30 mouse cellular contexts compared by ENCODE assay signal in genomic region chr8:92896056-92896455, GRCm38 (mm10). TPM values are rescaled to one million over a fixed set of nuclear protein-coding genes. Genes with fewer than 3 reads are reported as not detected.
DNase-seq lines count a peak whose midpoint lies in the region; ATAC-seq and TF ChIP-seq lines count a peak whose summit lies in the region.
"Had no signal": no experiment of that assay in that cellular context is flagged by ENCODE, and none has a peak within 500 bp of the region (broad histone marks: within the 10 kb centered on the region; RNA-seq: fewer than 3 reads in every experiment).

No protein-coding gene starts in this region.

- no peak for TF ChIP-seq EP300 in heart, adult 2 months (IDR thresholded peaks at IDR 0.05; ENCODE audit: insufficient read depth, low read depth, low read length)
- no peak for TF ChIP-seq EP300 in heart, postnatal 0 days (IDR thresholded peaks at IDR 0.05; ENCODE audit: low read depth)
- TF ChIP-seq EP300 in ES-Bruce4 (IDR thresholded peaks at IDR 0.05; ENCODE audit: insufficient read depth, low read depth, low read length): no peak

- H3K4me2 ChIP-seq in heart, postnatal 0 days (ENCODE audit: low read depth, low read length): no peak overlapping the region
- H3K4me2 ChIP-seq: forebrain, embryonic 13.5 days; hindbrain, embryonic 14.5 days; limb, embryonic 13.5 days; liver, embryonic 11.5 days; lung, embryonic 15.5 days; midbrain, embryonic 12.5 days; stomach, embryonic 15.5 days had no signal

- H3K9ac ChIP-seq in heart, adult 2 months (ENCODE audit: low read depth, low read length): no peak overlapping the region
- no peak overlapping the region for H3K9ac ChIP-seq in heart, postnatal 0 days (replicated peaks; ENCODE audit: low read depth, low read length)
- no peak overlapping the region for H3K9ac ChIP-seq in ES-Bruce4 (ENCODE audit: low read depth, poor library complexity, severe bottlenecking)
- H3K9ac ChIP-seq: forebrain, embryonic 13.5 days; hindbrain, embryonic 14.5 days; limb, embryonic 13.5 days; lung, embryonic 15.5 days; midbrain, embryonic 12.5 days; stomach, embryonic 15.5 days had no signal

- no peak overlapping the region for H3K27ac ChIP-seq in heart, adult 2 months
- H3K27ac ChIP-seq in heart, postnatal 0 days (ENCODE audit: low read depth): peak overlapping the region; percentile 25; the same call in 1 of the 2 replicates
- no peak overlapping the region for H3K27ac ChIP-seq in heart, embryonic 10.5 days
- no peak overlapping the region for H3K27ac ChIP-seq in ES-Bruce4 (ENCODE audit: insufficient read depth, low read length)
- H3K27ac ChIP-seq: forebrain, embryonic 13.5 days; hindbrain, embryonic 14.5 days; kidney, postnatal 0 days; limb, embryonic 13.5 days; lung, embryonic 15.5 days; midbrain, embryonic 12.5 days; stomach, embryonic 15.5 days had no signal

- 54% methylated on average over 1 of the region's 1 CpGs for WGBS in heart, adult 2 months
- 54% methylated on average over 1 of the region's 1 CpGs for WGBS in heart, postnatal 0 days
- WGBS in heart, embryonic 10.5 days: 63% methylated on average over 1 of the region's 1 CpGs

- intact Hi-C loops in heart, adult 2 months (cut with DNase I): loop anchor here (5.0 kb wide), 1 partner anchor 101 kb away; no protein-coding TSS in a partner anchor

- H3K4me1 ChIP-seq in heart, adult 2 months (ENCODE audit: control insufficient read depth, insufficient read depth, low read length): no peaks in the 10 kb centered on the region; the same call in 1 of the 2 replicates
- no peaks in the 10 kb centered on the region for H3K4me1 ChIP-seq in heart, postnatal 0 days (ENCODE audit: control insufficient read depth, insufficient read depth)
- no peaks in the 10 kb centered on the region for H3K4me1 ChIP-seq in heart, embryonic 10.5 days
- H3K4me1 ChIP-seq in ES-Bruce4 (ENCODE audit: control insufficient read depth, insufficient read depth, low read length): peaks cover 1% of the 10 kb centered on the region
- H3K4me1 ChIP-seq: forebrain, embryonic 13.5 days; limb, embryonic 13.5 days; lung, embryonic 15.5 days; midbrain, embryonic 12.5 days; stomach, embryonic 15.5 days had no signal

- no peaks in the 10 kb centered on the region for H3K79me2 ChIP-seq in heart, adult 2 months (replicated peaks; ENCODE audit: control insufficient read depth, insufficient read depth, low read length)

- TF ChIP-seq CTCF in heart, adult 2 months (IDR thresholded peaks at IDR 0.05): no peak
- no peak for TF ChIP-seq CTCF in heart, postnatal 0 days (IDR thresholded peaks at IDR 0.05; ENCODE audit: low read depth)
- peak; percentile 5 for TF ChIP-seq CTCF in ES-Bruce4 (IDR thresholded peaks at IDR 0.05; ENCODE audit: low read depth, low read length)

- no peak for ATAC-seq in heart, postnatal 0 days (ENCODE audit: insufficient read depth, low read depth)
- ATAC-seq: forebrain, embryonic 13.5 days had no signal

- no peak for TF ChIP-seq POLR2A in heart, adult 2 months (IDR thresholded peaks at IDR 0.05; ENCODE audit: insufficient read depth, low read depth, low read length)
- TF ChIP-seq POLR2A in ES-Bruce4 (IDR thresholded peaks at IDR 0.05; ENCODE audit: insufficient read depth, low read length): no peak

- peak; percentile 78 for DNase-seq in heart, adult 11 months
- DNase-seq in heart, adult 2 months: no peak
- no peak for DNase-seq in heart, postnatal 0 days (ENCODE audit: low spot score)
- DNase-seq in heart, embryonic 10.5 days (ENCODE audit: low spot score): no peak
- DNase-seq in R1 (ENCODE audit: low read depth, low spot score): peak; percentile 37
- DNase-seq in lung, postnatal 36 days: no peak
- DNase-seq in right cerebral cortex, postnatal 10 days (ENCODE audit: low spot score in 2 of 2): no peak
- DNase-seq: adrenal gland, adult 2 months; cerebellum, adult 2 months; cerebellum, postnatal 25 days; gastrocnemius, postnatal 36 days; kidney, adult 18-20 months; kidney, postnatal 4 days; retina, postnatal 1 day; right cerebral cortex, postnatal 25 days; thymus, postnatal 14 days had no signal

- no peaks in the 10 kb centered on the region for H3K36me3 ChIP-seq in heart, adult 2 months (ENCODE audit: control insufficient read depth, insufficient read depth, low read length)
- no peaks in the 10 kb centered on the region for H3K36me3 ChIP-seq in heart, postnatal 0 days (replicated peaks; ENCODE audit: control insufficient read depth, insufficient read depth, low read length)
- H3K36me3 ChIP-seq in heart, embryonic 10.5 days: no peaks in the 10 kb centered on the region
- no peaks in the 10 kb centered on the region for H3K36me3 ChIP-seq in ES-Bruce4 (ENCODE audit: control insufficient read depth, insufficient read depth, low read length, poor library complexity, severe bottlenecking)
- H3K36me3 ChIP-seq: lung, embryonic 15.5 days; midbrain, embryonic 12.5 days; stomach, embryonic 15.5 days had no signal

- H3K27me3 ChIP-seq in heart, adult 2 months (ENCODE audit: control insufficient read depth, insufficient read depth, low read length): no peaks in the 10 kb centered on the region
- H3K27me3 ChIP-seq in heart, postnatal 0 days (ENCODE audit: control insufficient read depth, insufficient read depth, low read length): no peaks in the 10 kb centered on the region
- no peaks in the 10 kb centered on the region for H3K27me3 ChIP-seq in heart, embryonic 10.5 days (ENCODE audit: insufficient read depth, poor library complexity, severe bottlenecking)
- H3K27me3 ChIP-seq in ES-Bruce4 (ENCODE audit: control insufficient read depth, insufficient read depth, low read length, poor library complexity, severe bottlenecking): no peaks in the 10 kb centered on the region
- H3K27me3 ChIP-seq: forebrain, embryonic 13.5 days; limb, embryonic 13.5 days; lung, embryonic 15.5 days; midbrain, embryonic 12.5 days; stomach, embryonic 15.5 days had no signal

- no peak overlapping the region for H3K4me3 ChIP-seq in heart, adult 2 months
- H3K4me3 ChIP-seq in heart, postnatal 0 days (ENCODE audit: low read depth, low read length): no peak overlapping the region
- no peak overlapping the region for H3K4me3 ChIP-seq in heart, embryonic 10.5 days
- H3K4me3 ChIP-seq in ES-Bruce4 (ENCODE audit: low read depth, low read length): no peak overlapping the region
- H3K4me3 ChIP-seq: forebrain, embryonic 13.5 days; limb, embryonic 13.5 days; lung, embryonic 15.5 days; midbrain, embryonic 12.5 days; stomach, embryonic 15.5 days had no signal

- no peaks in the 10 kb centered on the region for H3K9me3 ChIP-seq in heart, postnatal 0 days (replicated peaks; ENCODE audit: control insufficient read depth, low read length)
- H3K9me3 ChIP-seq in heart, embryonic 10.5 days: no peaks in the 10 kb centered on the region
- no peaks in the 10 kb centered on the region for H3K9me3 ChIP-seq in ES-Bruce4 (replicated peaks; ENCODE audit: control insufficient read depth, insufficient read depth, low read length, poor library complexity, severe bottlenecking)
- H3K9me3 ChIP-seq: forebrain, embryonic 13.5 days; limb, embryonic 13.5 days; lung, embryonic 15.5 days; midbrain, embryonic 12.5 days; stomach, embryonic 15.5 days had no signal

RNA-seq across cellular contexts. Expression of gene Capns2, which starts 5.2 kb away (rescaled TPM):
- total RNA-seq in heart, adult 2 months (2021): not detected
- polyA plus RNA-seq in heart, adult 2 months (2012; rRNA removed): not detected in 2 replicates
- total RNA-seq in heart, postnatal 0 days (2014; rRNA removed; ENCODE audit: low replicate concordance): 0.38 TPM in 1 of 2 replicates, not detected in the other
- 0.11 TPM in 1 of 2 replicates, not detected in the other for polyA plus RNA-seq in heart, postnatal 0 days (2015; fragmentation: Nextera tagmentation; extraction: Ambion mirVana)
- 0.26 TPM in 1 of 2 replicates, not detected in the other for polyA plus RNA-seq in heart, embryonic 10.5 days (2016; fragmentation: Nextera tagmentation; extraction: Ambion mirVana)
- polyA plus RNA-seq in ES-Bruce4 (2011; ENCODE audit: insufficient read depth, insufficient read length, low read depth, missing spikeins): 0.67 and 0.81 TPM in 2 replicates
- total RNA-seq: gastrocnemius, adult 18-20 months; gastrocnemius, postnatal 36 days; heart, adult 8-10 months; hematopoietic stem cell, adult 5-6 weeks had no signal
- polyA plus RNA-seq: adrenal gland, adult 2 months; embryonic facial prominence, embryonic 11.5 days; forebrain, embryonic 13.5 days; kidney, postnatal 0 days; liver, embryonic 16.5 days had no signal

RNA-seq across cellular contexts. Expression of gene Lpcat2, which starts 40.9 kb away (rescaled TPM):
- total RNA-seq in heart, adult 2 months (2021): 1 to 10 TPM in 1 of 2 experiments, under 1 TPM in 1; 0.89 to 1.4 TPM
- 0.72 and 1.1 TPM in 2 replicates for polyA plus RNA-seq in heart, adult 2 months (2012; rRNA removed)
- total RNA-seq in heart, postnatal 0 days (2014; rRNA removed; ENCODE audit: low replicate concordance): 1.5 and 4.9 TPM in 2 replicates
- 2.8 and 3.0 TPM in 2 replicates for polyA plus RNA-seq in heart, postnatal 0 days (2015; fragmentation: Nextera tagmentation; extraction: Ambion mirVana)
- 1.4 and 2.8 TPM in 2 replicates for polyA plus RNA-seq in heart, embryonic 10.5 days (2016; fragmentation: Nextera tagmentation; extraction: Ambion mirVana)
- polyA plus RNA-seq in ES-Bruce4 (2011; ENCODE audit: insufficient read depth, insufficient read length, low read depth, missing spikeins): 3.5 and 6.2 TPM in 2 replicates

Comparison
In these comparisons a context has a peak if more than half of its experiments do, and no peak if none do; other contexts are left out.
1. DNase-seq: peak in heart, adult 11 months (single experiment) and R1 (single experiment); none in heart, adult 2 months (0 of 2), heart, postnatal 0 days (single experiment), heart, embryonic 10.5 days (single experiment), lung, postnatal 36 days (single experiment) and right cerebral cortex, postnatal 10 days (0 of 2).